Mouse (Mus musculus) heart, postnatal 0 days (tissue): ENCODE measurements at regions not wholly inside any gene's neighbourhood (a gene's known extent, or its start where the extent isn't known, plus 50 kb on each side); places are given as distances from the start of the nearest gene placed in this dataset.

ENCODE experiments used
- CTCF ChIP-seq: IDR thresholded peaks from 2 replicates; pipeline ENCODE4 v1.5.1; 2016; ENCODE audit warnings: antibody characterized with exemption, control low read depth, low read depth
- EP300 ChIP-seq: IDR thresholded peaks from 2 replicates; pipeline ENCODE4 v1.6.1; 2016; ENCODE audit warnings: antibody characterized with exemption, low read depth

DNA sequence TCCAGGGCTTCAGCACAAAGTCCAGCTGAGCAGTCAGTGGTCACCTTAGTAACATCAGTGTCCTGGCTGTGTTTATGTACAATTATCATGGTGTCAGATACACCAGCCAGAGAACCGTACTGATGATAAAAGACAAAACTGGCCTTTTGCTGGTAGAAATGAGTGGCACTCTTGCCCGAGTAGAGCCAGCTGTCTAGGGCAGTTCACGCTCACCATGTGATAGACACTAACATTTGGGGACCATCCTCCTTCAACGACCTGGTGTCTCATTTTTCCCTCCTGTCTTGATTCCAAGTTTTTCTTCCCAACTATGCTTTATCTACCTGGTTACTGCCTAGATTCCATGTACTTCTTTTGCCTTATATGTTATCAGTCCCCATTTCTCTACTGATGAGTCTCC is 349.3 kb downstream of the Lpin1 start:
- TF ChIP-seq CTCF (no peak), EP300 (no peak)
